Mouse (Mus musculus) CD4-positive, CD25-positive, alpha-beta regulatory T cell, adult 4 months (primary cell): Measurements from ENCODE around the gene AC109138.7. TPM values are rescaled to one million over a fixed set of nuclear protein-coding genes. Genes with fewer than 3 reads are reported as not detected.
A peak's percentile ranks its signal among the peaks of the same experiment; 100 is the strongest.

ENCODE experiments used
- ATAC-seq: one replicate; pipeline ENCODE4 v1.8.0; 2017
- polyA plus RNA-seq, 2 experiments: library from polyadenylated mRNA; unstranded; fragments of 100-300 nt; shearing (Covaris generic); gene quantifications; one replicate each; pipeline ENCODE4 v1.2.1; 2017

AC109138.7 gene
- polyA plus RNA-seq, 2 experiments from 2014 or later, result not detected

- peak; percentile 95 for ATAC-seq
These were observed 43.2 kb downstream of the AC109138.7 start for GRCm38 (mm10) chr19:4257216-4257896.

GRCm38 (mm10) chr19:4257897-4258252 lies 43.7 kb downstream of the AC109138.7 start:
- no peak for ATAC-seq

- no peak for ATAC-seq
These were observed 47.0 kb downstream of the AC109138.7 start for GRCm38 (mm10) chr19:4261038-4261698.

- ATAC-seq, result no peak
These were observed 48.6 kb downstream of the AC109138.7 start for GRCm38 (mm10) chr19:4262756-4263155.

- ATAC-seq, result no peak
These were observed 49.5 kb downstream of the AC109138.7 start for GRCm38 (mm10) chr19:4263702-4264101.

- no peak for ATAC-seq
These were observed 50.1 kb downstream of the AC109138.7 start for GRCm38 (mm10) chr19:4264171-4264780.

- no peak for ATAC-seq
These were observed 51.8 kb downstream of the AC109138.7 start for GRCm38 (mm10) chr19:4265956-4266355.

GRCm38 (mm10) chr19:4268566-4269361 lies 54.6 kb downstream of the AC109138.7 start, which contains the start of gene Ssh3:
Gene Ssh3, minus strand, starts transcription at chr19:4269180.
- ATAC-seq, result peak; percentile 73

- ATAC-seq, result no peak
These were observed 56.0 kb downstream of the AC109138.7 start for GRCm38 (mm10) chr19:4270187-4270586.

- no peak for ATAC-seq
These were observed 56.8 kb downstream of the AC109138.7 start for GRCm38 (mm10) chr19:4270972-4271371.

GRCm38 (mm10) chr19:4279487-4279886 lies 65.3 kb downstream of the AC109138.7 start:
- ATAC-seq, result no peak

- no peak for ATAC-seq
These were observed 66.3 kb downstream of the AC109138.7 start for GRCm38 (mm10) chr19:4280425-4280824.

Other genes with a start within 250 kb of the AC109138.7 start
- gene Aldh3b2, start 242.0 kb upstream of the AC109138.7 start, polyA plus RNA-seq, result not detected
- gene Acy3, start 227.8 kb upstream of the AC109138.7 start, polyA plus RNA-seq, result 1 to 10 TPM in 1 of 2 experiments, not detected in 1; 1.5 TPM
- gene Tbx10, start 221.6 kb upstream of the AC109138.7 start, polyA plus RNA-seq, result not detected
- gene Nudt8, start 213.8 kb upstream of the AC109138.7 start, polyA plus RNA-seq, result 10 to 100 TPM; 10.7 to 15.2 TPM
- gene Gm49405, start 213.7 kb upstream of the AC109138.7 start, polyA plus RNA-seq, result under 1 TPM; 0.78 to 0.96 TPM
- 1 to 10 TPM; 1.1 to 2.1 TPM for gene Doc2g, start 211.0 kb upstream of the AC109138.7 start, polyA plus RNA-seq
- gene Ndufv1, start 201.6 kb upstream of the AC109138.7 start, polyA plus RNA-seq, result 100 to 1,000 TPM; 109 to 164 TPM
- gene Gstp1, start 176.4 kb upstream of the AC109138.7 start, polyA plus RNA-seq, result 100 to 1,000 TPM; 543 to 655 TPM
- gene Gstp2, start 168.3 kb upstream of the AC109138.7 start, polyA plus RNA-seq, result 1 to 10 TPM; 4.2 to 5.3 TPM
- 100 to 1,000 TPM; 158 to 206 TPM for gene Gstp3, start 154.8 kb upstream of the AC109138.7 start, polyA plus RNA-seq
- not detected for gene Cabp2, start 132.8 kb upstream of the AC109138.7 start, polyA plus RNA-seq
- gene Cdk2ap2, start 117.2 kb upstream of the AC109138.7 start, polyA plus RNA-seq, result 100 to 1,000 TPM; 328 to 403 TPM
- gene Pitpnm1, start 114.4 kb upstream of the AC109138.7 start, polyA plus RNA-seq, result 100 to 1,000 TPM in 1 of 2 experiments, 10 to 100 TPM in 1; 98.7 to 113 TPM
- gene Aip, start 88.5 kb upstream of the AC109138.7 start, polyA plus RNA-seq, result 100 to 1,000 TPM; 179 to 208 TPM
- gene Gpr152, start 74.6 kb upstream of the AC109138.7 start, polyA plus RNA-seq, result under 1 TPM in 1 of 2 experiments, not detected in 1; 0.29 TPM
- under 1 TPM; 0.79 to 0.92 TPM for gene Cabp4, start 70.3 kb upstream of the AC109138.7 start, polyA plus RNA-seq
- 100 to 1,000 TPM; 236 to 310 TPM for gene Coro1b, start 65.7 kb upstream of the AC109138.7 start, polyA plus RNA-seq
- gene Ptprcap, start 60.8 kb upstream of the AC109138.7 start, polyA plus RNA-seq, result 100 to 1,000 TPM; 836 to 870 TPM
- 10 to 100 TPM; 31.7 to 39.0 TPM for gene Rps6kb2, start 51.0 kb upstream of the AC109138.7 start, polyA plus RNA-seq
- 10 to 100 TPM in 1 of 2 experiments, 1 to 10 TPM in 1; 9.4 to 11.9 TPM for gene Carns1, start 38.9 kb upstream of the AC109138.7 start, polyA plus RNA-seq
- 100 to 1,000 TPM; 594 to 924 TPM for gene Tbc1d10c, start 23.1 kb upstream of the AC109138.7 start, polyA plus RNA-seq
- 100 to 1,000 TPM; 835 to 936 TPM for gene Ppp1ca, start 22.3 kb upstream of the AC109138.7 start, polyA plus RNA-seq
- gene Rad9a, start 12.7 kb upstream of the AC109138.7 start, polyA plus RNA-seq, result 10 to 100 TPM; 63.6 to 83.6 TPM
- gene Clcf1, start 119 bp upstream of the AC109138.7 start, polyA plus RNA-seq, result 10 to 100 TPM; 35.0 to 46.5 TPM
- 100 to 1,000 TPM; 117 to 127 TPM for gene Pold4, start 17.5 kb downstream of the AC109138.7 start, polyA plus RNA-seq
- gene Ssh3, start 54.8 kb downstream of the AC109138.7 start, polyA plus RNA-seq, result 10 to 100 TPM in 1 of 2 experiments, 1 to 10 TPM in 1; 8.1 to 15.9 TPM
- gene Ankrd13d, start 68.8 kb downstream of the AC109138.7 start, polyA plus RNA-seq, result 1 to 10 TPM; 2.4 to 2.5 TPM
- gene Grk2, start 91.9 kb downstream of the AC109138.7 start, polyA plus RNA-seq, result 100 to 1,000 TPM in 1 of 2 experiments, 10 to 100 TPM in 1; 93.7 to 101 TPM
- gene Kdm2a, start 183.9 kb downstream of the AC109138.7 start, polyA plus RNA-seq, result 10 to 100 TPM; 90.1 to 95.4 TPM
- gene Rhod, start 225.1 kb downstream of the AC109138.7 start, polyA plus RNA-seq, result 1 to 10 TPM; 2.6 to 3.2 TPM